ENCODE assay signal across 17 mouse cellular contexts in the genomic region with DNA sequence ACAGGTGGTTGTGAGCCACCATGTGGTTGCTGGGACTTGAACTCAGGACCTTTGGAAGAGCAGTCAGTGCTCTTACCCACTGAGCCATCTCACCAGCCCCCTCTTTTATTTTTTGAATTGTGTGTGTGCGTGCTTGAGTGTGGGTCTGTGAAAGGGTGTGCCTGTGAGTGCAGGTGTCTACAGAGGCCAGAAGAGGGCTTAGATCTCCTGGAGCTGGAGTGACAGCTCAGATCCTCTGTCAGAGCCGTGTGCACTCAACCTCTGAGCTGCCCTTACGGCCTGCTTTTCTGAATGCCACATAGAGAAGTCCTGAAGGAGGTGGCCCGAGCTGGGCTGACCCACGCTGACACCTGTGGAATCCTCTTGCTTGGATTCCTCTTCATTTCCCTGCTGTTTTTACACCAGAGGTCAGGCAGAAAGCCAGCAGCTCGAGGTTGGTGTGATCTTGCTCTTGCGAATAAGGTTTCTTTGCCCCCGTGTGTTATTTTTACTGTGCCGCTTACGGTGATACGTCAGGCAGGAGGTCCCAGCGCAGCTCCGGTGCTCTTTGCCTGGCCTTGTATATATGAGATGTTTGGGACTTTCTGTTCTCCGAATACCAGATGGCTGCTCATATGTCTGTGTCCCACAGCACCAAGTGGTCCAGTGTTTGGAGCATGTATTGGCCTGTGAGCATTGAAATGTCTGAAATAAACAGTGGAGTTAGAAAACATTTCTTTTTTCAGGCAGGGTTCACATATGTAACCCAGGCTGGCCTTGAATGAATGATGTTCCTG. TPM values are rescaled to one million over a fixed set of nuclear protein-coding genes. Genes with fewer than 3 reads are reported as not detected.
A peak's percentile ranks its signal among the peaks of the same experiment; 100 is the strongest.
DNase-seq lines count a peak whose midpoint lies in the region; ATAC-seq and TF ChIP-seq lines count a peak whose summit lies in the region.
"Had no signal": no experiment of that assay in that cellular context is flagged by ENCODE, and none has a peak within 500 bp of the region (broad histone marks: within the 10 kb centered on the region; RNA-seq: fewer than 3 reads in every experiment).

No protein-coding gene starts in this region.

- TF ChIP-seq CTCF in layer of hippocampus, adult 2 months (conservative IDR thresholded peaks at IDR 0.05): peak; percentile 20

- DNase-seq in cerebellum, postnatal 10 days: peak; percentile 61 to 72
- no peak for DNase-seq in cerebellum, adult 9-11 months
- no peak for DNase-seq in heart, adult 8-10 months (ENCODE audit: low spot score)
- no peak for DNase-seq in layer of hippocampus, adult 2 months (ENCODE audit: low spot score in 2 of 2)
- DNase-seq in layer of hippocampus, postnatal 10 days (ENCODE audit: low spot score in 2 of 2): no peak
- peak; percentile 81 for DNase-seq in skeletal muscle tissue, adult 2 months (ENCODE audit: low read depth, low spot score)
- no peak for DNase-seq in right cerebral cortex, postnatal 25 days
- DNase-seq: cerebellum, adult 18-20 months; kidney, adult 8-10 months; layer of hippocampus, adult 9-11 months; retina, postnatal 1 day had no signal

- H3K27me3 ChIP-seq in heart, embryonic 12.5 days (replicated peaks): no peaks in the 10 kb centered on the region
- H3K27me3 ChIP-seq: midbrain, embryonic 12.5 days; neural tube, embryonic 12.5 days had no signal

- H3K4me1 ChIP-seq in heart, embryonic 12.5 days (replicated peaks): peaks cover 86% of the 10 kb centered on the region

- WGBS in heart, embryonic 12.5 days: 84% methylated on average over 14 of the region's 14 CpGs

- no peak overlapping the region for H3K4me2 ChIP-seq in heart, embryonic 12.5 days
- H3K4me2 ChIP-seq: midbrain, embryonic 12.5 days; neural tube, embryonic 12.5 days had no signal

- no peak for ATAC-seq in heart, embryonic 12.5 days (ENCODE audit: insufficient number of reproducible peaks, low FRiP score)
- ATAC-seq: activated CD4-positive, CD25-positive, alpha-beta regulatory T cell, adult 4 months; forebrain, embryonic 16.5 days had no signal

- H3K27ac ChIP-seq in heart, embryonic 12.5 days (ENCODE audit: poor library complexity, severe bottlenecking): peak overlapping the region; percentile 17; the same call in 1 of the 2 replicates
- H3K27ac ChIP-seq in layer of hippocampus, adult 2 months: peak overlapping the region; percentile 81
- H3K27ac ChIP-seq: liver, embryonic 14.5 days; midbrain, embryonic 12.5 days; neural tube, embryonic 12.5 days had no signal

- H3K4me3 ChIP-seq in heart, embryonic 12.5 days: no peak overlapping the region
- no peak overlapping the region for H3K4me3 ChIP-seq in layer of hippocampus, adult 2 months
- H3K4me3 ChIP-seq: midbrain, embryonic 12.5 days; neural tube, embryonic 12.5 days had no signal

- no peaks in the 10 kb centered on the region for H3K9me3 ChIP-seq in heart, embryonic 12.5 days (replicated peaks)
- H3K9me3 ChIP-seq: midbrain, embryonic 12.5 days; neural tube, embryonic 12.5 days had no signal

- no peak overlapping the region for H3K9ac ChIP-seq in heart, embryonic 12.5 days
- H3K9ac ChIP-seq: liver, embryonic 14.5 days; midbrain, embryonic 12.5 days; neural tube, embryonic 12.5 days had no signal

- no peaks in the 10 kb centered on the region for H3K36me3 ChIP-seq in heart, embryonic 12.5 days
- H3K36me3 ChIP-seq: midbrain, embryonic 12.5 days; neural tube, embryonic 12.5 days had no signal

RNA-seq across cellular contexts. Expression of a gene that starts 21.0 kb away (rescaled TPM):
- polyA plus RNA-seq in heart, embryonic 12.5 days (2016; fragmentation: Nextera tagmentation; extraction: Ambion mirVana): 54.7 and 66.5 TPM in 2 replicates
- total RNA-seq in heart, adult 8-10 months (2022): 10 to 100 TPM; 83.5 to 94.1 (median 89.2) TPM
- 100 to 1,000 TPM; 288 to 305 TPM for total RNA-seq in layer of hippocampus, adult 2 months (2021)
- 100 to 1,000 TPM; 272 to 279 TPM for total RNA-seq in layer of hippocampus, postnatal 10 days (2021)

Comparison
In these comparisons a context has a peak if more than half of its experiments do, and no peak if none do; other contexts are left out.
1. DNase-seq: peak in cerebellum, postnatal 10 days (2 of 2) and skeletal muscle tissue, adult 2 months (single experiment); none in cerebellum, adult 9-11 months (single experiment), heart, adult 8-10 months (single experiment), layer of hippocampus, adult 2 months (0 of 2), layer of hippocampus, postnatal 10 days (0 of 2) and right cerebral cortex, postnatal 25 days (single experiment).